Mouse (Mus musculus): Measurements from ENCODE around the gene Cmas.

Gene Cmas

DNA sequence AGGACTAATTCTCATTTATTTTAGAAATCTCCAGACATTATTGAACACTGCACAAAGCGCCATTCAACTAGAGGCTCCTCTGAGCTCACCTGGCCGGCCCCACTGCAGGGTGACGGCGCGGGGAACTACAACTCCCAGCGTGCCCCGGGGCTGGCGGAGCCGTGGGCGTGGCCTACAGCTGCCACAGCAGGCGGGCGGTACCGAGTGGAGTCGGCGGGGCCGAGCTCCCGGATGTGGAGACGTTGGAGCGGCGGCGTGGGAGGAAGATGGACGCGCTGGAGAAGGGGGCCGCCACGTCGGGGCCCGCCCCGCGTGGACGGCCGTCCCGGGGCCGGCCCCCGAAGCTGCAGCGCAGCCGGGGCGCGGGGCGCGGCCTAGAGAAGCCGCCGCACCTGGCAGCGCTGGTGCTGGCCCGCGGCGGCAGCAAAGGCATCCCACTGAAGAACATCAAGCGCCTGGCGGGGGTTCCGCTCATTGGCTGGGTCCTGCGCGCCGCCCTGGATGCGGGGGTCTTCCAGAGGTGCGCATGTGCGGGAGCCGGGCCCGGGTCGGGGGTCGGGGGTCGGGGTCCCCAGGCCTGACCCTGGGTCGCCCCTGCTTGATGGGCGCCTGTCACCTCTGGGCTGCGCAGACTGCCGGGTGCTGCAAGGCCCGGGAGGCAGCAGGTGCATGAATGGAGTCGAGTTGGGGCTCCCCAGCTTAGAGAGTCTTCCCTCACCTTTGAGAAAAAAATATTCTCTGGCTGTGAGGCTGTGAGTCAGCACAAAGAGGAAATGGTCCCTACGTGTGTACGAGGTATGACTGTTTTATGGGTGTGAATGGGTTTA, at the start of gene Cmas:
Cmas (plus strand) TSS at position 180 of the 827 bp plus-strand sequence.
- DNase-seq (ENCODE audit: low spot score), result peak; percentile 75

DNA sequence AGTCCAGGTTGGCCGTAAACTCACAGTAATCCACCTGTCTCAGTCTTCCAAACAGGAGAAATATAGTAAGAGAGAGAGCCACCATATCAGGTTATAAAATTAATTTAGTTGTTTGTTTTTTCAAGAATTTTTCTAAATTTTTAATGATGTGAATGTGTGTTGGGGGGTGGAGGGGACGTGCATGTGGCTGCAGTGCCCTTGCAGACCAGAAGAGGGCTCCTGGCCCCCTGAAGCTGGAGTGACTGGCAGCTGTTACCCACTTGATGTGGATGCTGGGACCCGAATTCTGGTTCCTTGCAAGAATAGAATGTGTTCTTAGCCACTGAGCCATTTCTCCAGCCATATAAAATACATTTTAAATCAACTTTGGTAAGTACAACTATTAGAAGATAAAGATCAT, 49.8 kb upstream of the Cmas start:
- DNase-seq (ENCODE audit: low spot score), result no peak

DNA sequence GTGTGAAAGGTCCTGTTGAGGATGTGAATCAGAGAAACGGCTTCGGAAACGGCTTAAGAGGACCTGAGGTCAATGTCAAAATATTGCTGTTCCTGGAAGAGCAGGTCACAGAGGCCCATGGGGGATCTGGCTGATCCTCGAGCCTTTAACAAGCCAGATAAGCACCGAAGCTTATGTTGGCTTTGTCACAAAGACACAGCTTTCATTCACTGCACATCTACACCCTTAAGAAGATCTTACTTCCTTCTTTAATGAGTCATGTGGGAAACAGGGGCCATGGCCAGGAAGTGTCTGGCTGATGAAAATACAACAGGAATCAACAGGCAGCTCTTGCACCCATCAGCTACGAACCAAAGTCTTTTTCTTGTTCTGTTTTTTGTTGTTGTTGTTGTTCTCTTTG, 48.1 kb upstream of the Cmas start:
- DNase-seq (ENCODE audit: low spot score), result no peak

DNA sequence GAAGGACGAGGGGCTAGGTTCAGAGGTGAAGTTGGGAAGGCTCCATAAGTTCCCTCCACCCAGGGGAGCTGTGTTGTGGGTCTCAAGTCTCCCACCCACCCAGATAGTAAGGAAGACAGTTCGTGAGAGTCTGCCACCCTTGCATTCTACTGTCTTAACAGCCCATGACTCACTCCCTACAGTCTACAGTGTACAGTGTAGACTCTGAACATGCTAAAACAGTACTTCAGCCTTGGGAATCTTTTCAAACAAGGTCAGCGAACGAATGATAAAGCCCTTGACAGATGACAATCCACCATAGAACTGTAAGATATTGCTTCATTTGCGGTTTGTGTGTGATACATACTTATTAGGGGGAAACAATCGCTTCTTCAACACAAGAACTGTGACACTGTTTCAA, 45.8 kb upstream of the Cmas start:
- no peak for DNase-seq (ENCODE audit: low spot score)

DNA sequence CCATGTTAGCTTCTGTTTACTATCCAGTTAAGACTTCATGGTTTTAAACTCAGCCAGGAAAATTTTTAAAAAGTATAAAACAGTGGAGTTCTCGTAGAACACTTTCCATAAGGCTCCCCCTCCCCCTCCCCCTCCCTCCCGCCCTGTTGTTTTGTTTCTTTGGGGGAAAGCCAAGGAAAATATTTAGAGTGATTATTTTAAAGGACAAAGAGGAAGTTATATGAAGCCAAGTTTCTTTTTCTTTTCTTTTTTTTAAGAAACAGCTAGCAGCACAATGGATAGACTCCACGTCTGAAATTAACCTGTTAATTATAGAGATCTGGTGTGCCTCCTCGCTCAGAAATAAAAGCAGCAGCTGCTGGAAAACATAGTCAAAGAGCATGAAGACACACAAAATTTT, 45.4 kb upstream of the Cmas start:
- no peak for DNase-seq (ENCODE audit: low spot score)

DNA sequence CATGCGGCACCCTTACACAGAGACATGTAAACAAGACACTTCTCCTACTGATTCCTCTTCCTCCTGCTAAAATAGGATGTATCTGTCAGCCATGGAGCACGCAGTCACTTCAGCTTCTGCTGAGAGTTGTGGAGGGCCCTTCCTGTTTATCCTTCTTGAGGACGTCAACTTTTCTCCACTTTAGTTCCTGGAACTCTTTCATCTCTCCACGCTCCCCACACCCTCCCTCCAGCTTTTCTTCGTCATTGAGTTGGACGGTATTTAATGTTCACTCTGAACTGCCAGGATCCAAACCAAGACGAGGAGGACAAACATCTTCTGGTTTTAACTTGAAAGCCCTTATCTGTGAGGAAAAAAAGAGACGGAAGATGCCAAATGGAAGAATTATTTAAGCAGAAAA, 41.5 kb upstream of the Cmas start:
- peak; percentile 19 for DNase-seq (ENCODE audit: low spot score)

DNA sequence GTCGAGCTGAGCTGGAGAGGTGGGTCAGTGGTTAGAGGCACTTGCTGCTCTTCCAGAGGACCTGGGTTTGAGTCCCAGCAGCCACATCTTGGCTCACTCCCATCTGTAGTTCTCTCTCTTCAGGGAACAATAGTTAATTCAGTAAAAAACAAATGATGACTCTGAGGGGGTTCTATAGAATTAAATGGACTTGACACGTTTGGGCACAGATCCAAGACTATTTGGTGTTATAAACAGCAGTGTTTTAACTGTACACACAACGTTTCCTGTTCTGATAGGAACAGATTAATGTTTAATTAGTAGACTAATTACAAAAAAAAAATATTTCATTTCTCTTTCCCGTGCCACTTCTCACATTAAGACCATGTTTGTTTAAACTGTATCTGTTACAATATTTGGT, 39.3 kb upstream of the Cmas start:
- DNase-seq (ENCODE audit: low spot score), result no peak

DNA sequence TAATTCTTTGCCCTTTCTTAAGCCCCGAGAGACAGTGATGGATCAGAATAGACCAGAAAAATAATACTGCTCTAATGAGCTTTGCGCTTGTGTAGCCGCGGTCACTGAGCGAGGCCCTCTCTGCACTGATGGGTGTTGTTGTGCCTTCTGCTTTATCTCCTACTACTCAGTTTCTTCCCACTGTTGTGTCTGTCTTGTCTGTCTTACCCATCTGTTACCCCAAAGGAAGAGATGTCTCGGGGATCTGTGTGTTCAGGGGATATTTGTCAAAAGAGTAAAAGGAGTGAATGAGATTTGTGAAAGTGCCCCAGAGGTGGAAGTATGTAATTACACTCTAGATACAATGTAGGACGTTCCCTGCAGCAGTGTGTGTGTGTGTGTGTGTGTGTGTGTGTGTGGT, 38.3 kb upstream of the Cmas start:
- no peak for DNase-seq (ENCODE audit: low spot score)

DNA sequence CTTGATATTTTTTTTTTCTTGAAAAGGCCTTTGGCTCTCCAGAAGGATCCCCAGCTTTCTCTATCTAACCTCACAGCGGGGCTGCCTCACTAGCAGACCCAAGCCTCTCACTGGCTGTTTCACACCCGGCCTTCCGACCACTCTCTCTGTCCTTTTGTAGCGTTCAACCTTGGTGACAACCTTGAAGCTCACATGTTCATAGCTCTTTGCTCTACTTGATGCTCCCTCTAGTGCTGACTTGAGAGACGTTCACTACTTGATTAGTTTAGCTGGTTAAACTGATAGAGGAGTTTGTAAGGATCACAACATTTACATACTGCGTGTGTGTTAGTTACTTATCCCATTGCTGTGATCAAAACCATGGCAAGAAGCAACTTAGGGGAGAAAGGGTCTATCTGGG, 35.8 kb upstream of the Cmas start:
- DNase-seq (ENCODE audit: low spot score), result no peak

DNA sequence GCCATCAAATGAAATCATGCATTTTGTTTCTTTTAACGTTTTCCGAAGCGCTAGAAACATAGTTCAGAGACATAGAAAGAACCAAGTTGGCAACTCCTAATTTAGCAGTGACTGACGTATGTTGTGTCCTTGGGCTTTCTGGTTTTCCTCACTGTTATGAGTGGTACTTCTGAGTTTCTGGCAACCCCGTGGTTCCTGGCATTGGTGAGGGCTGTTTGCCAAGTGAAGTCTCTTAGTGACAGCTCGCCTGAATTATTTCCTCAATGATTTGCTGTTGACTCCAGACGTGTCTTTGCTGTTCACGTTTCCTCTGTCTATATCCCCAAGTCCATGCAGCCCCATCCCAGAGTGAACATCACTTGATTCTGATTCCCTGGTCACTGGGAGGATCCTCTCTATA, 34.8 kb upstream of the Cmas start:
- DNase-seq (ENCODE audit: low spot score), result no peak

DNA sequence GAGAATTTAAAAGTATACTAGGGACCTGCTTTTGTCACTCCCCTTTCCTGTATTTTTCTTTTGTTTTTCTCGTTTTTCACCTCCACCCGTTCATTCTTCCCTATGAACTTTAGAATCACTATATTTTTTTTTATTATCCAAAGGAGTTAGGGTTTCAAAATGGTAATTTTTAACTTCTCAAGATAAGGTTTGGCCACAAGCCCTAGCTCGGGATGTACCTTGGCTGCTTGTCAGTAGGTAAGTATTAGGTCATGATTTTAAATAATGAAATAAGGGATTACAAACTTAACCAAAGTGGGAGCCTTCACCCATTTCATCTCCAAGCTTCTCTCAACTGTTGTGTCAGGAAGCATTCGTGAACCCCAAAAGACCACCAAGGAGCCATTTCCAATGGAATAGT, 30.5 kb upstream of the Cmas start:
- DNase-seq (ENCODE audit: low spot score), result no peak

DNA sequence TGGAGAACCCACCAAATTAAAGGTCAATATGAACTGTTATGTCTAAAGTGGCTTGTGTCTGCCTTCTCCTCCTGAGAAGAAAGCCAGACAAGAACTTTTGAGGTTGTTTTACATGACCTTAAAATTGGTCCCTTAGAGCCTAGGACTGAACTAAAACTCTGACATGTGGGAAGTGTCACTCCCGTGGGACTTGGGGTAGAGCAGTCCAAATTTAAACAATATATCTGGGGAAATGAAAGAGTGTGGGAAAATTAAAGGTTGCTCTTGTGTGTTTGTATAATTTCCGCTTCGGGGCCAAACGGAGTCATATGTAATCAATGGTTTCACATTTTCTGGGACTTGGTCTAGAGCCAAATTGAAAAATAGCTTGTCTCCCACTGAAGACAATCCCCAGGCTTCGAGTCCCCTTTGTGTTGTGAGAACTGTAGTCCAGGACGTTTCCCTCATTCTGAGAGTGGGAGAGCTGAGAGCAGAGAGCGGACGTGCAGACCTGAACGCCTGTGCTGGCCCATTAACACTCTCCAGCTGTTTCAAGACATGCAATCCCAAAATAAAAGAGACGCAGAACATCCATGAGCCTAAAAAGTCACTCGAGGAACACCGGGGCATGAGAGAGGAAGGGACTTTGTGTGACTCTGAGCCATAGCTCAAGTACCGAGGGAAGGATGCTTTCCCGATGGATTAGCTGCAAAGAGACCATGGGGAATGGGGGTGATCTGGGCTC, 23.8 kb upstream of the Cmas start:
- no peak for DNase-seq (ENCODE audit: low spot score)

DNA sequence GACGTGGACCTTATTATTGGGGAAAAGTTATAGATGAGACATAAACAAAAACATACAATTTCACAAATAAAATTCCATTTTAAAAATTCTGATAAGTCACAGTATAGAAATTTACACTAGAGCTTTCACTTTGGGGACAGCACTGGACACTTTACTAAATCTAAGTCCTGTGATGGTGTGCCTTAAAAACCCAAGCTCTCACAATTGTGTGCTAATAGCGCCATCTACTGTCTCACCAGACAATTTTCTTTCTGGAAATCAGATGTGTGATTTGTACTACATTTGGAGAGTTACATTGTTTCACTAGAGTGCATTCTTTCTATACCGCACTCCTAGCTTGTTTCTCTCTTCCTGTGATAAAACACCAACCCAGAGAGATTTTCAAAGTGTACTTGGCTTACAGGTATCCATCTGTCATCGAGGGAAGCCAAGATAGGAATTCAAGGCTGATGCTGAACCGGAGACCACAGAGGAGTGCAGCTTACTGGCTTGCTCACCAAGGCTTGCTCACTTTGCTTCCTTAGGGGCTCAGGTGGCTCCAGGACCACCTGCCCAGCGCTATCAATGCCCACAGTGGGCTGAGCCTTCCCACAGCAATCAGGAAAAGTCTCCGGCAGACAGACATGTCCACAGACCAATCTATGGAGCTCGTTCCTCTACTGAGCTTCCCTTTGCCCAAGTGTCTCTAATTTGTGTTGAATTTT, 21.0 kb upstream of the Cmas start:
- no peak for DNase-seq (ENCODE audit: low spot score)

DNA sequence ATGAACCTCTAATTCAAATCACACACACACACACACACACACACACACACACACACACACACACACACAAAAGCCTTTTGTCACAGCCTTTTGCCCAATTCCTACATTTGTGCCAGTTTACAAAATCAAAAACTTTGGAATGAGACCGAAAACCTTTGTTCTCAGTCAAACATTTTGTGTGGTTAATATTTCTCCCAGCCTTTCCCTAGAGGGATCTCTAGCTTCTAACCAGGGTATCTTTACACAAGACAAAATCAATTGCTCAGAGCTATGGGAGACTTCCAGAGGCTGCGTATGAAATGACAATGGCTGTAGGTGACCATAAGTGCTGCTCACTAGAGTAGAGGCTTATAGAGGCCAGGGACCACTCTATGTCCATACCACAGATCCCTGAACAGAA, 18.3 kb upstream of the Cmas start:
- DNase-seq (ENCODE audit: low spot score), result no peak

DNA sequence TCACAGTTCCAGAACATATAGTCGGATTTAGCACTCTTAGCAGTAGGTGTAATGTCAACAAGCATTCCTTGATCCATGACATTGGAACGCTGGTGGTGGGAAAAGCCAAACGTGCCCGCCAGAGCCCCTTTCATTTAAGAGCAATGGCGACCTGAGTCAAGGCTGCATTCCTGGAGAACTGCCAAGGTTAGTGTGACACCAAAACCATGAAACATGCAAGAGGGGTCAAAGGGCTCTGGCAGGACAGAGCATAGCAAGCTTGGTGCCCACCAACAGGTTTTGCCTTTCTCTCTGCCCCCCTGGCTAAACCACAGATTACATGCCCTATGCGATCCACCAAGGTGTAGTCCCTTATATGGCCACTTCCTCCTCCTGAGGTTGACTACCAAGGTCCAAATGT, 17.8 kb upstream of the Cmas start:
- no peak for DNase-seq (ENCODE audit: low spot score)

DNA sequence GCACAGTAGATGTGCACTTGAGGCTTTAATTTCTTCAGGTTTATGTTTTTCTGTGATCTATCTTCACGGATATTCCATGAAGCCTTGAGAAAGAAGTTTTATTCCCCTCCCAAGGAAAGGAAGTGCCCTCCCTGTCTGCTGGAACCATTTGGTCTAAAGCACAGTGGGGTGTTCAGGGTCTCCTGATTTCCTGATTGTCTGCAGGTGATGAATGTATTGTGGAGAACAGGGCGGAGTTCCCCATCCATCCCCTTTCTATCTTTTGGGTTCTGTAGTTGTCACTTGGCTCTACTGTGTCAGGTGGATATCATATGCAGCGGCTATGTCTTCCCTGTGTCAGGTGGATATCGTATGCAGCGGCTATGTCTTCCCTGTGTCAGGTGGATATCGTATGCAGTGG, 14.7 kb upstream of the Cmas start:
- no peak for DNase-seq (ENCODE audit: low spot score)

DNA sequence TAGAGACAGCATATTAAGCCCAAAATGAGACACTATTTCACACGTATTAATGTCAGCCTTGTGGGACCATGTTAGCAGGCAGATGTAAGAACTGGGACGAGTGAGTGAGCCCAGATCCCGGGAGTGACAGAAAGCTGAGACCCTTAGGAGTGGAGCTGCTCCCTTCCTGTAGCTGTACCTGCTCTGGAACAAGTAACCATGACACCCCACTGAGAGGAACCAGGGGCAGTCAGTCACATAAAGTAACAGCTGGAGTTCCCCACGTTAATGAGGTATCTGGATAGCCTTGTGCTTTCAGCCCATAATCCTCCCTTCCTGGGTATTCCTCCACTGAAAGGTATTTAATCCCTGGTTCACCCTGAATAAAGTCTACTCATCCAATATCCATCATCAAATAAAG, 13.3 kb upstream of the Cmas start:
- DNase-seq (ENCODE audit: low spot score), result no peak

DNA sequence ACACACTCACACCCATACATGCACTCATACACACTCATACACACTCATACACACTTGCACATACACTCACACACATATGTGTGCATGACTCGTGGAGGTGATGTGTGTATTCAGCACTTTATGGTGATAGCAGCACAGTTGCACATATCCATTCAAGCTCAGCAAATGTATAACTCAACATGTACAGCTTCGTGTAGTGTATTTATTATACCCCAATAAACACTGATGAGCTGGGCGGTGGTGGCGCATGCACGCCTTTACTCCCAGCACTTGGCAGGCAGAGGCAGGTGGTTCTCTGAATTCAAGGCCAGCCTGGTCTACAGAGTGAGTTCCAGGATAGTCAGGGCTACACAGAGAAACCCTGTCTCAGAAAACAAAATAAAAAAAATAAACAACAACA, 11.0 kb upstream of the Cmas start:
- no peak for DNase-seq (ENCODE audit: low spot score)

DNA sequence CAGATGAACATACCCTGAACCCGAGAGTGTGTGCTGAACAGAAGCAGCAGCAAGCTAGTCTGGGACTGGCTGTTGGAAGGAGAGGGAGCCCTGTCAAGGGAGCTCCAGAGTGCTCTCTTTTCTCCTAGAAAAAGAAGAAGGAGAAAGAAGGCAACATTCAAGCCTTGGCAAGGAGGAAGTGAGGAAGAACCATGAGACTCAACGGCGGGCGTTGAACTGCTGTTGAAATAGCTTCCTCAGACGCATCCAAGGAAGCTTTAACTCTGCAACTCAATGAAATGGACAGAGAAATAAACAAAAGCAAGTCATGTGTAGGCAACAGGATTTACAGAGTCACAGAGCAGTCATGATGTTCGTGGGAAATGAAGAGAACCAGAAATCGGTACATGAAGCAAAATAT, 9.7 kb upstream of the Cmas start:
- no peak for DNase-seq (ENCODE audit: low spot score)

DNA sequence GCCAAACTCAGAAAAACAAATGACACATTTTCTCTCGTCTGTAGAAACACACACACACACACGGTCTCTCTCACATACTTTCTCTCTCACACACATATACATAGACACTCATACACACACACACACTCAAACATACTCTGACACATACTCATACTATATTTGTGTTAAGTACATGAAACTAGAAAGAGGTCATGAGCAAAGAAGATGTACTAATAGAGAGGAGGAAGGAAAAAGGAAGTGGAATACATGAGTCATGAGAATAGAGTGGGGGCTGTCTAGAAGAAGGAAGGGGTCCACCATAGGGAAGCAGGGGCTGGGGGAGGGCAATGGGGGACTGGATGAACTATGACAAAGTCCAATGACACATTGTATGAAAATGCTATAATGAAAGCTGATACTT, 9.3 kb upstream of the Cmas start:
- no peak for DNase-seq (ENCODE audit: low spot score)

DNA sequence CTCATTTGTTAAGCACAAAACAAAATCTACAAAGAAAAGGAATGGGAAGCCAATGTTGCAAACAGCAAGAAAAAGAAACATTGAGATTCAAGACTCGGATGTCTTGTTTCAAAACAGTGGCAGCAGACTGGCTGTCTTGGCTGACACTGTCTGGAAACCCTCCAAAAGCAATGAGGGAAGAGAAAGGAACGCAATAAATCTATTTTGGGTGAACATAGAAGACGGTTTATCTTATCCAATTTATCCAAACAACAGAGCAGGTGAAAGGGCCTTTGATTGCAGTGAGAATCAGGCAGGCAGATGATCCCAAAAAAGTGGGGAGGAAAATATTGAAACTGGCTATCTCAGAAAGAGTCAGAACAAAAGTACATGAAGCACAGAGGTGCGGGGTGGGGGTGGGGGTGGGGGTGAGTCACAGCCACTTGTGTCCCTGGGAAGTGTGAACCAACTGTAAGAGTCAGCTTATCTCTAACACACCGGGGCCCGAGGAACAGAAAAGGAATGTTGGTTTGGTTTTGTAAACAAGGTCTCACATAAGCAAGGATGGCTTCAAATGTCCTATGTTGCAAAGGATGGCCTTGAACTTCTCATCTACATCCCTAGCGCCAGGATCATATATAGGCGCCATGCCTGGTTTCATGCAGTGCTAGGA, 8.3 kb upstream of the Cmas start:
- DNase-seq (ENCODE audit: low spot score), result no peak

DNA sequence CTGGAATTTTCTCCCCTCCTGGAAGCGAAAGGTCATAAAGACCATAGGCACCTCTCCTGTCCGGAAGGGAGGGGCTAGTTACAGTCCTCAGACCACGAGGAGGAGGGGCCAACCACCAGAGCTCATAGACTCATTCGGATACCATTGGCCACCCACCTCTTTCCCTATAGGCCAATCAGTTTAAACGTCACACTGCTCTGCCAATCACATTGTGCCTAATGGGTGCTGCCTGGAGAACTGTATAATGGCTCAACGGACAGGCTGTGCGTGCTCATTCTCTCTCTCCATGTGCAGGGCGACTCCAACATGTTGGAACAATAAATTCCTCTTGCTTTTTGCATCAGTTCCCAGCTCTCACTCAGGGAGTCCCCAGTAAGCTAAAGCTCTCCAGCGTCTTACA, 5.1 kb upstream of the Cmas start:
- DNase-seq (ENCODE audit: low spot score), result no peak

Data from ovary, adult 18-20 months (tissue).